In the genomic region with DNA sequence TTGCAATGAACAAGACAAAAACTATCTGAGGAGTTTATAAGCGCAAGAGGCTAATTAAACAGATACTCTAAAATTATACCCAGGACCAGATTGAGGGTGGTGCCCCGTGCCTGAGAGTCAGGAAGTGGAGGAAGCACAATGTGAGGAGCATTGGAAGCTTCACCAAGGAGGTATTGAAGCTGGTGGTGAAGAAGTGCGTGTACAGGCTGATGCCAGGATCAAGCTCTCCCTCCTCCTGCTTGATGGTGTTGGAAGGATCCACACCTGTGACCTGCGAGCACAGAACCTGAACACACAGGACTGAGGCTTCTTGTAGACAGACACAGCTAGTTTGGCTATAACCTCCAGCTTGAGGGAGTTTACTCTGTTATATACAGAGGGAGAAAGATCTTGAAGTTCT, we compare ENCODE assay signal across 29 mouse cellular contexts. TPM values are rescaled to one million over a fixed set of nuclear protein-coding genes. Genes with fewer than 3 reads are reported as not detected.
DNase-seq lines count a peak whose midpoint lies in the region; ATAC-seq and TF ChIP-seq lines count a peak whose summit lies in the region.
"Had no signal": no experiment of that assay in that cellular context is flagged by ENCODE, and none has a peak within 500 bp of the region (broad histone marks: within the 10 kb centered on the region; RNA-seq: fewer than 3 reads in every experiment).

No protein-coding gene starts in this region.

- no peaks in the 10 kb centered on the region for H3K36me3 ChIP-seq in heart, embryonic 12.5 days
- no peaks in the 10 kb centered on the region for H3K36me3 ChIP-seq in liver, embryonic 11.5 days (ENCODE audit: control insufficient read depth, insufficient read depth, low read length)
- H3K36me3 ChIP-seq: embryonic facial prominence, embryonic 13.5 days; embryonic facial prominence, embryonic 15.5 days; forebrain, embryonic 10.5 days; forebrain, embryonic 12.5 days had no signal

- H3K4me3 ChIP-seq in heart, embryonic 12.5 days, result no peak overlapping the region
- no peak overlapping the region for H3K4me3 ChIP-seq in liver, embryonic 11.5 days (ENCODE audit: low read depth, low read length)
- no peak overlapping the region for H3K4me3 ChIP-seq in lung, adult 2 months (replicated peaks; ENCODE audit: extremely low read depth, low read depth, low read length)
- H3K4me3 ChIP-seq: embryonic facial prominence, embryonic 13.5 days; embryonic facial prominence, embryonic 15.5 days; erythroblast, embryonic 14.5 days; forebrain, embryonic 10.5 days; forebrain, embryonic 12.5 days had no signal

- peaks cover 19% of the 10 kb centered on the region for H3K4me1 ChIP-seq in heart, embryonic 12.5 days (replicated peaks)
- peaks cover 22% of the 10 kb centered on the region for H3K4me1 ChIP-seq in liver, embryonic 11.5 days (replicated peaks; ENCODE audit: control insufficient read depth, insufficient read depth, low read length)
- peaks cover 10% of the 10 kb centered on the region for H3K4me1 ChIP-seq in lung, adult 2 months (ENCODE audit: control insufficient read depth, insufficient read depth, low read length)

- H3K4me2 ChIP-seq in heart, embryonic 12.5 days, result no peak overlapping the region
- H3K4me2 ChIP-seq in liver, embryonic 11.5 days, result no peak overlapping the region
- H3K4me2 ChIP-seq: embryonic facial prominence, embryonic 13.5 days; embryonic facial prominence, embryonic 15.5 days; forebrain, embryonic 12.5 days had no signal

- H3K27me3 ChIP-seq in heart, embryonic 12.5 days (replicated peaks), result peaks cover 86% of the 10 kb centered on the region
- H3K27me3 ChIP-seq in liver, embryonic 11.5 days (replicated peaks; ENCODE audit: control insufficient read depth, insufficient read depth, low read length), result peaks cover 32% of the 10 kb centered on the region
- H3K27me3 ChIP-seq: CH12.LX had no signal

- no peak overlapping the region for H3K27ac ChIP-seq in heart, embryonic 12.5 days (ENCODE audit: poor library complexity, severe bottlenecking)
- no peak overlapping the region for H3K27ac ChIP-seq in liver, embryonic 11.5 days (ENCODE audit: low read depth, low read length)
- H3K27ac ChIP-seq: embryonic facial prominence, embryonic 13.5 days; embryonic facial prominence, embryonic 15.5 days; forebrain, embryonic 10.5 days; forebrain, embryonic 12.5 days had no signal

- H3K9ac ChIP-seq in heart, embryonic 12.5 days, result no peak overlapping the region
- H3K9ac ChIP-seq in liver, embryonic 11.5 days (ENCODE audit: low read depth, low read length), result no peak overlapping the region
- H3K9ac ChIP-seq: embryonic facial prominence, embryonic 13.5 days; embryonic facial prominence, embryonic 15.5 days; forebrain, embryonic 12.5 days had no signal

- no peak for TF ChIP-seq CTCF in lung, adult 2 months (IDR thresholded peaks at IDR 0.05; ENCODE audit: insufficient read depth, low read length)

- no peaks in the 10 kb centered on the region for H3K9me3 ChIP-seq in heart, embryonic 12.5 days (replicated peaks)
- no peaks in the 10 kb centered on the region for H3K9me3 ChIP-seq in liver, embryonic 11.5 days (ENCODE audit: control insufficient read depth, low read length)
- H3K9me3 ChIP-seq: embryonic facial prominence, embryonic 13.5 days; embryonic facial prominence, embryonic 15.5 days; forebrain, embryonic 10.5 days; forebrain, embryonic 12.5 days had no signal

- no peak for ATAC-seq in heart, embryonic 12.5 days (ENCODE audit: insufficient number of reproducible peaks, low FRiP score)
- ATAC-seq in liver, embryonic 11.5 days (replicated peaks; ENCODE audit: low FRiP score), result no peak
- ATAC-seq: CD4-positive, CD25-positive, alpha-beta regulatory T cell, adult 4 months; forebrain, embryonic 14.5 days had no signal

- DNase-seq in heart, adult 11 months, result peak; percentile 66
- DNase-seq in liver, embryonic 11.5 days (ENCODE audit: low spot score), result peak; percentile 20
- DNase-seq in liver, result no peak
- DNase-seq in thymus, postnatal 4 days, result peak; percentile 5
- no peak for DNase-seq in thymus, postnatal 10 days (ENCODE audit: low spot score in 2 of 2)
- no peak for DNase-seq in lung, adult 2 months
- DNase-seq: adrenal gland, adult 2 months; adrenal gland, postnatal 10 days; adrenal gland, postnatal 25 days; B cell, adult 2 months; cerebellum, adult 11 months; cerebellum, adult 18-20 months; cerebellum, adult 8-10 months; cerebellum, adult 9-11 months; cerebellum, postnatal 14 days; cerebellum, postnatal 36 days; embryo, embryonic 11 days had no signal

- WGBS in heart, embryonic 12.5 days, result 87% methylated on average over 4 of the region's 4 CpGs
- 82% methylated on average over 4 of the region's 4 CpGs for WGBS in liver, embryonic 11.5 days
- 85% methylated on average over 4 of the region's 4 CpGs for WGBS in lung, adult 2 months

- TF ChIP-seq POLR2A in lung, adult 2 months (IDR thresholded peaks at IDR 0.05; ENCODE audit: borderline replicate concordance, extremely low read depth, low read depth, low read length), result no peak

RNA-seq across cellular contexts. Expression of a gene that starts 4.5 kb away (rescaled TPM):
- 2.7 and 4.8 TPM in 2 replicates for polyA plus RNA-seq in heart, embryonic 12.5 days (2016; fragmentation: Nextera tagmentation; extraction: Ambion mirVana)
- polyA plus RNA-seq in liver, embryonic 11.5 days (2014; fragmentation: Nextera tagmentation; extraction: Ambion mirVana), result 31.1 and 37.5 TPM in 2 replicates
- 4.3 and 6.5 TPM in 2 replicates for polyA plus RNA-seq in lung, adult 2 months (2012; rRNA removed)
- polyA plus RNA-seq: CD4-positive, CD25-positive, alpha-beta regulatory T cell, adult 4 months had no signal

RNA-seq across cellular contexts. Expression of a gene that starts 23.0 kb away (rescaled TPM):
- 0.46 and 0.81 TPM in 2 replicates for polyA plus RNA-seq in heart, embryonic 12.5 days (2016; fragmentation: Nextera tagmentation; extraction: Ambion mirVana)
- polyA plus RNA-seq in liver, embryonic 11.5 days (2014; fragmentation: Nextera tagmentation; extraction: Ambion mirVana), result 0.08 and 0.14 TPM in 2 replicates
- polyA plus RNA-seq in lung, adult 2 months (2012; rRNA removed), result 0.03 and 0.04 TPM in 2 replicates
- polyA plus RNA-seq: CD4-positive, CD25-positive, alpha-beta regulatory T cell, adult 4 months; erythroblast, embryonic 14.5 days; G1E had no signal

RNA-seq across cellular contexts. Expression of a gene that starts 38.8 kb away (rescaled TPM):
- polyA plus RNA-seq in heart, embryonic 12.5 days (2016; fragmentation: Nextera tagmentation; extraction: Ambion mirVana), result not detected in 2 replicates
- polyA plus RNA-seq in liver, embryonic 11.5 days (2014; fragmentation: Nextera tagmentation; extraction: Ambion mirVana), result 1.3 and 1.5 TPM in 2 replicates
- polyA plus RNA-seq in lung, adult 2 months (2012; rRNA removed), result 0.34 and 1.0 TPM in 2 replicates
- polyA plus RNA-seq: brain, embryonic 14.5 days; CD4-positive, CD25-positive, alpha-beta regulatory T cell, adult 4 months; embryonic facial prominence, embryonic 11.5 days; embryonic facial prominence, embryonic 13.5 days; embryonic facial prominence, embryonic 15.5 days; forebrain, embryonic 10.5 days; forebrain, embryonic 12.5 days; forebrain, embryonic 14.5 days; G1E had no signal

Comparison
In these comparisons a context has a peak if more than half of its experiments do, and no peak if none do; other contexts are left out.
1. DNase-seq: peak in heart, adult 11 months (single experiment), liver, embryonic 11.5 days (single experiment) and thymus, postnatal 4 days (single experiment); none in liver (single experiment), thymus, postnatal 10 days (0 of 2) and lung, adult 2 months (single experiment).